Mouse (Mus musculus): Measurements from ENCODE around the gene Gm17428. TPM values are rescaled to one million over a fixed set of nuclear protein-coding genes. Genes with fewer than 3 reads are reported as not detected.

Gene Gm17428
- polyA plus RNA-seq, 1 experiment from 2014 or later = not detected

- H3K27ac ChIP-seq (replicated peaks) = no peak overlapping the region
- no peaks in the 10 kb centered on the region for H3K27me3 ChIP-seq (ENCODE audit: control insufficient read depth, insufficient read depth, low read length)
- H3K4me3 ChIP-seq (ENCODE audit: low read depth, low read length) = no peak overlapping the region
- WGBS = 96% methylated on average over 2 of the region's 2 CpGs
- no peak overlapping the region for H3K4me2 ChIP-seq (replicated peaks; ENCODE audit: low read depth)
- no peak for DNase-seq (ENCODE audit: low spot score)
- TF ChIP-seq CTCF (IDR thresholded peaks at IDR 0.05; ENCODE audit: low read depth) = 0 out of 2 replicates have a peak, but pooled peaks have one; percentile 19
- TF ChIP-seq EP300 (optimal IDR thresholded peaks at IDR 0.05) = no peak
- no peaks in the 10 kb centered on the region for H3K36me3 ChIP-seq (ENCODE audit: control insufficient read depth, insufficient read depth, low read length)
- ATAC-seq (ENCODE audit: low FRiP score, low TSS enrichment) = no peak
- H3K4me1 ChIP-seq (replicated peaks; ENCODE audit: control insufficient read depth, insufficient read depth) = no peaks in the 10 kb centered on the region
- H3K9me3 ChIP-seq (ENCODE audit: control insufficient read depth, low read length) = no peaks in the 10 kb centered on the region
- no peak overlapping the region for H3K9ac ChIP-seq (ENCODE audit: low read length)
These were observed 24.7 kb downstream of the Gm17428 start for GRCm38 (mm10) chr14:55001446-55001845.

DNA sequence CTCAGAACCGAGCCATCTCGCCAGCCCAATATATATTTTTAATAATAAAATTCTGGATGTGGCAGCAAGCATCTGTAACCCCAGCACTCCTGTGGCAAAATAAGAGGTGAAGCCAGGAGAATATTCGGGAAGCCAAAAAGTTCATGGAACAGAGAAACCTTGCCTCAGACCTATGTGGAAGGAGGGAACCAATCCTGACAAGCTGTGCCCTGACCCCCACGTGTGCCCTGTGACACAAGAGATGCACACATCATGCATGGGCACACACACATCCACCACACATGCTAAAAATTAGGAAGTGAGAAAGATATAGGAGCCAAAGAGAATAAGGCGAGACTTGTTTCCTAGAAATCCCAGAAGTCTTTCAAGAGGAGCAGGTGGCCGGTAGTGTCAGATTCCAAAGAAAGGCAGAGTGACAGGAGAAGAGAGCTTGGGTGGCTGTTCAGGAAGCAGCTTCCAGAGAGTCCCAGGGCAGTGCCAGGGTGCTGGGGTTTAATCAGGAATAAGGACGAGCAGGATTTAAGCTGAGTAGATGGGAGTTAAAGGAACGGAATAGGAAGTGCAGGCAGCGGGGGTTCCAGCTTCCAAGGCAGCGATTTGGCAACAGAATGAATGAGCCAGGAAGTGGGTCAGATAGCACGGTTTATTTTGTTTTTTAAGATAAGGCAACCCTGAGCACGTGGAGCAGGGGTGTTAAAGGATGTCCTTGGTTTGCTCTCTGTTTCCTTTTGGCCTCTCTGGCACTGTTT, 25.4 kb downstream of the Gm17428 start:
- no peaks in the 10 kb centered on the region for H3K4me1 ChIP-seq (replicated peaks; ENCODE audit: control insufficient read depth, insufficient read depth)
- TF ChIP-seq EP300 (optimal IDR thresholded peaks at IDR 0.05) (no peak), CTCF (IDR thresholded peaks at IDR 0.05; ENCODE audit: low read depth) (no peak)
- ATAC-seq (ENCODE audit: low FRiP score, low TSS enrichment) (no peak), DNase-seq (ENCODE audit: low spot score) (no peak)
- H3K4me3 ChIP-seq (ENCODE audit: low read depth, low read length) = no peak overlapping the region
- 41% methylated on average over 12 of the region's 12 CpGs for WGBS
- H3K27me3 ChIP-seq (ENCODE audit: control insufficient read depth, insufficient read depth, low read length) = no peaks in the 10 kb centered on the region
- no peaks in the 10 kb centered on the region for H3K9me3 ChIP-seq (ENCODE audit: control insufficient read depth, low read length)
- no peak overlapping the region for H3K9ac ChIP-seq (ENCODE audit: low read length)
- H3K27ac ChIP-seq (replicated peaks) = no peak overlapping the region
- H3K36me3 ChIP-seq (ENCODE audit: control insufficient read depth, insufficient read depth, low read length) = no peaks in the 10 kb centered on the region
- H3K4me2 ChIP-seq (replicated peaks; ENCODE audit: low read depth) = no peak overlapping the region

GRCm38 (mm10) chr14:55002687-55003120, 26.0 kb downstream of the Gm17428 start:
- H3K4me2 ChIP-seq (replicated peaks; ENCODE audit: low read depth) = no peak overlapping the region

GRCm38 (mm10) chr14:55003878-55004855, 27.4 kb downstream of the Gm17428 start:
- Histone ChIP-seq H3K9ac (ENCODE audit: low read length) (no peak overlapping the region), H3K4me3 (ENCODE audit: low read depth, low read length) (no peak overlapping the region), H3K27ac (replicated peaks) (peak overlapping the region; percentile 31; the same call in 1 of the 2 replicates), H3K4me1 (replicated peaks; ENCODE audit: control insufficient read depth, insufficient read depth) (no peaks in the 10 kb centered on the region), H3K36me3 (ENCODE audit: control insufficient read depth, insufficient read depth, low read length) (no peaks in the 10 kb centered on the region), H3K9me3 (ENCODE audit: control insufficient read depth, low read length) (no peaks in the 10 kb centered on the region), H3K4me2 (replicated peaks; ENCODE audit: low read depth) (no peak overlapping the region), H3K27me3 (ENCODE audit: control insufficient read depth, insufficient read depth, low read length) (no peaks in the 10 kb centered on the region)
- DNase-seq (ENCODE audit: low spot score) = peak; percentile 47
- no peak for TF ChIP-seq CTCF (IDR thresholded peaks at IDR 0.05; ENCODE audit: low read depth)
- TF ChIP-seq EP300 (optimal IDR thresholded peaks at IDR 0.05) = no peak
- 69% methylated on average over 18 of the region's 18 CpGs for WGBS
- peak; percentile 52 for ATAC-seq (ENCODE audit: low FRiP score, low TSS enrichment)

More at GRCm38 (mm10) chr14:55002687-55003120, 26.0 kb downstream of the Gm17428 start:
- H3K27me3 ChIP-seq (ENCODE audit: control insufficient read depth, insufficient read depth, low read length) = no peaks in the 10 kb centered on the region
- no peak overlapping the region for H3K27ac ChIP-seq (replicated peaks)
- H3K4me1 ChIP-seq (replicated peaks; ENCODE audit: control insufficient read depth, insufficient read depth) = no peaks in the 10 kb centered on the region
- no peaks in the 10 kb centered on the region for H3K9me3 ChIP-seq (ENCODE audit: control insufficient read depth, low read length)
- no peak for TF ChIP-seq CTCF (IDR thresholded peaks at IDR 0.05; ENCODE audit: low read depth)
- no peak for TF ChIP-seq EP300 (optimal IDR thresholded peaks at IDR 0.05)
- H3K9ac ChIP-seq (ENCODE audit: low read length) = no peak overlapping the region
- no peaks in the 10 kb centered on the region for H3K36me3 ChIP-seq (ENCODE audit: control insufficient read depth, insufficient read depth, low read length)
- DNase-seq (ENCODE audit: low spot score) (no peak), ATAC-seq (ENCODE audit: low FRiP score, low TSS enrichment) (no peak)
- no peak overlapping the region for H3K4me3 ChIP-seq (ENCODE audit: low read depth, low read length)
- 47% methylated on average over 7 of the region's 7 CpGs for whole genome bisulfite sequencing

DNA sequence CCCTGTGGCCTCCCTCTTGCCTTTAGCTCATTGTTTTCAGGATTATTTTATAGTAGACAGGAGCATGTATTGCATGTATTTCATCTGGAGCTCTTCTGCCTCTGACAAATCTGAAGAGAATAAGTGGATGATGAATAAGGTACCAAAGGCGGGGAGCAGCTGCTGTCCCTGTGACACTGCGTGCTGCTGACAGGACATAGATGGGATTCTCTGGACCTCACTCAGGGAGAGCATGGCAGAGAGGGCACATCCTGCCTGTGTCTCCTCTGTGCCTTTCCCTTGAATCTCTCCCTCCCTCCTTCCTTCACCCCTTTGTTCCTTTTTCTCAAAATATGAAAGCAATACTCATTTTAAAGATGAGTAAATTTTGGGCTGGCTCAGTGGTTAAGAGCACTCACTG, 28.8 kb downstream of the Gm17428 start:
- no peaks in the 10 kb centered on the region for H3K4me1 ChIP-seq (replicated peaks; ENCODE audit: control insufficient read depth, insufficient read depth)
- H3K27me3 ChIP-seq (ENCODE audit: control insufficient read depth, insufficient read depth, low read length) = no peaks in the 10 kb centered on the region
- TF ChIP-seq EP300 (optimal IDR thresholded peaks at IDR 0.05) (no peak), CTCF (IDR thresholded peaks at IDR 0.05; ENCODE audit: low read depth) (no peak)
- H3K4me2 ChIP-seq (replicated peaks; ENCODE audit: low read depth) = no peak overlapping the region
- no peaks in the 10 kb centered on the region for H3K9me3 ChIP-seq (ENCODE audit: control insufficient read depth, low read length)
- H3K27ac ChIP-seq (replicated peaks) = no peak overlapping the region
- H3K36me3 ChIP-seq (ENCODE audit: control insufficient read depth, insufficient read depth, low read length) = no peaks in the 10 kb centered on the region
- H3K9ac ChIP-seq (ENCODE audit: low read length) = no peak overlapping the region
- no peak overlapping the region for H3K4me3 ChIP-seq (ENCODE audit: low read depth, low read length)
- ATAC-seq (ENCODE audit: low FRiP score, low TSS enrichment) (no peak), DNase-seq (ENCODE audit: low spot score) (no peak)
- 60% methylated on average over 2 of the region's 2 CpGs for WGBS
